Mouse (Mus musculus) midbrain, embryonic 15.5 days (tissue): ENCODE measurements at regions not wholly inside any gene's neighbourhood (a gene's known extent, or its start where the extent isn't known, plus 50 kb on each side); places are given as distances from the start of the nearest gene placed in this dataset.

Experiments used
- ATAC-seq: fragments of 200-750 bp; cut with Nextera tagmentation; replicated peaks from 2 replicates; pipeline ENCODE4 v1.8.0; 2017; ENCODE audit warnings: moderate TSS enrichment
- H3K27ac ChIP-seq: fragments of 300-500 bp; sonication (generic); 2 replicates; pipeline ENCODE4 v1.5.1; 2015; ENCODE audit warnings: mild to moderate bottlenecking, inconsistent platforms
- H3K27me3 ChIP-seq: fragments of 300-500 bp; sonication (generic); replicated peaks from 2 replicates; pipeline ENCODE4 v1.6.1; 2015; ENCODE audit warnings: inconsistent platforms
- H3K36me3 ChIP-seq: fragments of 300-500 bp; sonication (generic); replicated peaks from 2 replicates; pipeline ENCODE4 v1.6.1; 2015; ENCODE audit warnings: inconsistent platforms
- H3K4me1 ChIP-seq: fragments of 300-500 bp; sonication (generic); 2 replicates; pipeline ENCODE4 v1.6.1; 2015; ENCODE audit warnings: inconsistent platforms
- H3K4me2 ChIP-seq: fragments of 300-500 bp; sonication (generic); 2 replicates; pipeline ENCODE4 v1.6.1; 2015; ENCODE audit warnings: inconsistent platforms, mild to moderate bottlenecking, moderate library complexity
- H3K4me3 ChIP-seq: fragments of 300-500 bp; sonication (generic); 2 replicates; pipeline ENCODE4 v1.5.1; 2015; ENCODE audit warnings: mild to moderate bottlenecking, inconsistent platforms
- H3K9ac ChIP-seq: fragments of 300-500 bp; sonication (generic); 2 replicates; pipeline ENCODE4 v1.6.1; 2015; ENCODE audit warnings: mild to moderate bottlenecking, inconsistent platforms
- H3K9me3 ChIP-seq: fragments of 300-500 bp; sonication (generic); 2 replicates; pipeline ENCODE4 v1.6.1; 2016; ENCODE audit warnings: inconsistent platforms
- whole genome bisulfite sequencing: fragments of 180-500 bp; shearing (Covaris S2); methylation state at CpG from one replicate; pipeline ENCODE4 v1.1.7; 2015; ENCODE audit warnings: mixed read lengths; 5-methylcytosine and 5-hydroxymethylcytosine counted together

GRCm38 (mm10) chr13:99609151-99610146, 93.1 kb upstream of the Map1b start:
- Histone ChIP-seq H3K4me2 (no peak overlapping the region), H3K27me3 (no peaks in the 10 kb centered on the region), H3K9me3 (no peaks in the 10 kb centered on the region), H3K27ac (peak overlapping the region; percentile 75), H3K4me3 (no peak overlapping the region), H3K36me3 (no peaks in the 10 kb centered on the region), H3K4me1 (peaks cover 23% of the 10 kb centered on the region), H3K9ac (no peak overlapping the region)
- WGBS, result 16% methylated on average over 9 of the region's 9 CpGs
- ATAC-seq, result peak; percentile 75

- Histone ChIP-seq H3K36me3 (no peaks in the 10 kb centered on the region), H3K4me2 (no peak overlapping the region), H3K4me1 (peaks cover 23% of the 10 kb centered on the region), H3K27ac (peak overlapping the region; percentile 75; the same call in 1 of the 2 replicates), H3K4me3 (no peak overlapping the region), H3K27me3 (no peaks in the 10 kb centered on the region), H3K9me3 (no peaks in the 10 kb centered on the region), H3K9ac (no peak overlapping the region)
- no peak for ATAC-seq
- WGBS, result 45% methylated on average over 5 of the region's 5 CpGs
These were observed 92.3 kb upstream of the Map1b start for GRCm38 (mm10) chr13:99608591-99608990.

GRCm38 (mm10) chr13:99607208-99607607, 90.9 kb upstream of the Map1b start:
- no peaks in the 10 kb centered on the region for H3K36me3 ChIP-seq
- no peak overlapping the region for H3K4me2 ChIP-seq
- no peaks in the 10 kb centered on the region for H3K9me3 ChIP-seq
- peaks cover 23% of the 10 kb centered on the region for H3K4me1 ChIP-seq
- H3K4me3 ChIP-seq, result no peak overlapping the region
- no peak overlapping the region for H3K9ac ChIP-seq
- no peaks in the 10 kb centered on the region for H3K27me3 ChIP-seq
- no peak overlapping the region for H3K27ac ChIP-seq
- ATAC-seq, result no peak
- 91% methylated on average over 6 of the region's 6 CpGs for WGBS

- no peak for ATAC-seq
- H3K4me2 ChIP-seq, result no peak overlapping the region
- H3K27me3 ChIP-seq, result no peaks in the 10 kb centered on the region
- H3K4me1 ChIP-seq, result peaks cover 23% of the 10 kb centered on the region
- H3K36me3 ChIP-seq, result no peaks in the 10 kb centered on the region
- WGBS, result 50% methylated on average over 1 of the region's 1 CpGs
- H3K27ac ChIP-seq, result no peak overlapping the region
- H3K4me3 ChIP-seq, result no peak overlapping the region
- H3K9me3 ChIP-seq, result no peaks in the 10 kb centered on the region
- no peak overlapping the region for H3K9ac ChIP-seq
These were observed 90.3 kb upstream of the Map1b start for GRCm38 (mm10) chr13:99606606-99606990.

- 66% methylated on average over 2 of the region's 2 CpGs for WGBS
- no peak for ATAC-seq
- H3K27me3 ChIP-seq, result no peaks in the 10 kb centered on the region
- H3K27ac ChIP-seq, result no peak overlapping the region
- H3K4me3 ChIP-seq, result no peak overlapping the region
- no peak overlapping the region for H3K4me2 ChIP-seq
- H3K36me3 ChIP-seq, result no peaks in the 10 kb centered on the region
- no peaks in the 10 kb centered on the region for H3K9me3 ChIP-seq
- H3K4me1 ChIP-seq, result peaks cover 23% of the 10 kb centered on the region
- H3K9ac ChIP-seq, result no peak overlapping the region
These were observed 89.7 kb upstream of the Map1b start for GRCm38 (mm10) chr13:99605866-99606605.

- ATAC-seq, result no peak
- H3K27me3 ChIP-seq, result no peaks in the 10 kb centered on the region
- no peak overlapping the region for H3K9ac ChIP-seq
- peaks cover 14% of the 10 kb centered on the region for H3K4me1 ChIP-seq
- H3K4me2 ChIP-seq, result no peak overlapping the region
- H3K36me3 ChIP-seq, result no peaks in the 10 kb centered on the region
- H3K9me3 ChIP-seq, result no peaks in the 10 kb centered on the region
- 72% methylated on average over 2 of the region's 2 CpGs for WGBS
- H3K4me3 ChIP-seq, result no peak overlapping the region
- H3K27ac ChIP-seq, result no peak overlapping the region
These were observed 81.6 kb upstream of the Map1b start for GRCm38 (mm10) chr13:99597891-99598290.

- no peaks in the 10 kb centered on the region for H3K27me3 ChIP-seq
- no peak overlapping the region for H3K4me3 ChIP-seq
- H3K27ac ChIP-seq, result peak overlapping the region; percentile 37; the same call in 1 of the 2 replicates
- H3K4me2 ChIP-seq, result peak overlapping the region; percentile 23
- H3K4me1 ChIP-seq, result peaks cover 16% of the 10 kb centered on the region
- 23% methylated on average over 17 of the region's 17 CpGs for WGBS
- no peaks in the 10 kb centered on the region for H3K9me3 ChIP-seq
- no peak overlapping the region for H3K9ac ChIP-seq
- H3K36me3 ChIP-seq, result no peaks in the 10 kb centered on the region
- ATAC-seq, result peak; percentile 81
These were observed 77.8 kb upstream of the Map1b start for GRCm38 (mm10) chr13:99593846-99594813.

- H3K4me1 ChIP-seq, result peaks cover 16% of the 10 kb centered on the region
- ATAC-seq, result 0 out of 2 replicates have a peak, but pooled peaks have one; percentile 5
- H3K9ac ChIP-seq, result no peak overlapping the region
- no peak overlapping the region for H3K4me2 ChIP-seq
- H3K27me3 ChIP-seq, result no peaks in the 10 kb centered on the region
- H3K27ac ChIP-seq, result no peak overlapping the region
- H3K9me3 ChIP-seq, result no peaks in the 10 kb centered on the region
- H3K4me3 ChIP-seq, result no peak overlapping the region
- H3K36me3 ChIP-seq, result no peaks in the 10 kb centered on the region
- 47% methylated on average over 8 of the region's 8 CpGs for WGBS
These were observed 76.9 kb upstream of the Map1b start for GRCm38 (mm10) chr13:99593243-99593635.

GRCm38 (mm10) chr13:99592596-99593242, 76.4 kb upstream of the Map1b start:
- WGBS, result 16% methylated on average over 15 of the region's 15 CpGs
- H3K27me3 ChIP-seq, result no peaks in the 10 kb centered on the region
- ATAC-seq, result peak; percentile 16; the same call in 1 of the 2 replicates
- H3K9ac ChIP-seq, result no peak overlapping the region
- no peaks in the 10 kb centered on the region for H3K9me3 ChIP-seq
- H3K36me3 ChIP-seq, result no peaks in the 10 kb centered on the region
- no peak overlapping the region for H3K4me3 ChIP-seq
- H3K4me2 ChIP-seq, result no peak overlapping the region
- H3K4me1 ChIP-seq, result peaks cover 16% of the 10 kb centered on the region
- no peak overlapping the region for H3K27ac ChIP-seq

- H3K4me3 ChIP-seq, result no peak overlapping the region
- no peak overlapping the region for H3K27ac ChIP-seq
- ATAC-seq, result no peak
- WGBS, result 90% methylated on average over 8 of the region's 8 CpGs
- H3K4me2 ChIP-seq, result no peak overlapping the region
- no peaks in the 10 kb centered on the region for H3K36me3 ChIP-seq
- no peaks in the 10 kb centered on the region for H3K9me3 ChIP-seq
- no peak overlapping the region for H3K9ac ChIP-seq
- H3K4me1 ChIP-seq, result peaks cover 10% of the 10 kb centered on the region
- no peaks in the 10 kb centered on the region for H3K27me3 ChIP-seq
These were observed 72.3 kb upstream of the Map1b start for GRCm38 (mm10) chr13:99588646-99589045.

GRCm38 (mm10) chr13:99583841-99584240, 67.5 kb upstream of the Map1b start:
- no peak overlapping the region for H3K4me3 ChIP-seq
- H3K9ac ChIP-seq, result no peak overlapping the region
- H3K4me1 ChIP-seq, result no peaks in the 10 kb centered on the region
- no peaks in the 10 kb centered on the region for H3K9me3 ChIP-seq
- H3K36me3 ChIP-seq, result no peaks in the 10 kb centered on the region
- H3K4me2 ChIP-seq, result no peak overlapping the region
- H3K27ac ChIP-seq, result no peak overlapping the region
- H3K27me3 ChIP-seq, result no peaks in the 10 kb centered on the region
- 53% methylated on average over 3 of the region's 3 CpGs for WGBS
- no peak for ATAC-seq
